8 mouse cellular contexts compared by ENCODE assay signal in the genomic region with DNA sequence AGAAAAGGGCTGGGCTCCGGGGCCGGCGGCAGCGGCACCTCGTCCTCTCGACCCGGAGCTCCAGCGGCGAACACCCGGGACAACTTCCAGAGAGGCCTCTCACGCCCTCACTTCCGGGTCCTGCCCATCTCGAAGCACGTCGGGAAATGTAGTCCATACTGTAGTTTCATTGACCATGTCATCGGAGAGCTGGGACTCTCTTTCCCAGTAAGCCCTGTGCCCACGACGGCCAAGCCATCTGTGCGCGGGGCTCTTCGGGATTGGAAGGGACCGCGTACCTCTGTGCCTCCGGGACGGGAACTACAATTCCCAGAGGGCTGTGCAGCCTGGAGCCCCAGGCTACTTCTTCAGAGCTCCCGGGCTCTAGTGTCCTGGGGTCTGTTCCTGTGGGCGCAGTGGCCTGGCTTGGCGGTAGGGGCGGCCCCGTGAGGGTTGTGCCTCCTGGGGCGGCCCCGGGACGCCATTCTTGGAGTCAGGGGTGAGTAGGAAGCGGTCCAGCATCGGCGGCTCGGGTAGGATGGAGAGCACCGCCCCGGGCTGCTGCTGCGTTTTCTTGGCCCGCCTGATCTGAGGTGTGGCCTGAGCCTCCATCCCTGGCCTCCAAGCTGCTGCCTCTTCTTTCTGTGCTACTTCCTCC. TPM values are rescaled to one million over a fixed set of nuclear protein-coding genes. Genes with fewer than 3 reads are reported as not detected.
A peak's percentile ranks its signal among the peaks of the same experiment; 100 is the strongest.
DNase-seq lines count a peak whose midpoint lies in the region; ATAC-seq and TF ChIP-seq lines count a peak whose summit lies in the region.

A gene (minus strand): TSS at position 61 of the 637 bp plus-strand sequence.
A gene (plus strand): TSS at position 263 of the 637 bp plus-strand sequence.

- H3K9me3 ChIP-seq in hindbrain, embryonic 10.5 days = no peaks in the 10 kb centered on the region
- H3K9me3 ChIP-seq in lung, postnatal 0 days (ENCODE audit: low read length) = no peaks in the 10 kb centered on the region

- no peaks in the 10 kb centered on the region for H3K36me3 ChIP-seq in hindbrain, embryonic 10.5 days
- H3K36me3 ChIP-seq in lung, postnatal 0 days (ENCODE audit: insufficient read depth, low read length) = no peaks in the 10 kb centered on the region

- H3K27ac ChIP-seq in hindbrain, embryonic 10.5 days = peak within 1 kb of the TSS; percentile 97
- peak within 1 kb of the TSS; percentile 58 for H3K27ac ChIP-seq in lung, postnatal 0 days (ENCODE audit: low read length)

- peaks cover 21% of the 10 kb centered on the region for H3K4me1 ChIP-seq in hindbrain, embryonic 10.5 days (replicated peaks)
- peaks cover 12% of the 10 kb centered on the region; the same call in 1 of the 2 replicates for H3K4me1 ChIP-seq in lung, postnatal 0 days (ENCODE audit: insufficient read depth, low read depth, low read length)

- H3K27me3 ChIP-seq in hindbrain, embryonic 10.5 days (ENCODE audit: insufficient read depth, poor library complexity, severe bottlenecking) = no peaks in the 10 kb centered on the region
- no peaks in the 10 kb centered on the region for H3K27me3 ChIP-seq in lung, postnatal 0 days (replicated peaks; ENCODE audit: insufficient read depth, low read length)

- H3K4me2 ChIP-seq in lung, postnatal 0 days (replicated peaks; ENCODE audit: low read depth, low read length) = peak within 1 kb of the TSS; percentile 87

- ATAC-seq in frontal cortex, adult (ENCODE audit: low TSS enrichment) = peak; percentile 98
- peak; percentile 100 for ATAC-seq in lung, postnatal 0 days

- H3K4me3 ChIP-seq in hindbrain, embryonic 10.5 days = peak within 1 kb of the TSS; percentile 98
- H3K4me3 ChIP-seq in lung, postnatal 0 days (ENCODE audit: low read depth, low read length) = peak within 1 kb of the TSS; percentile 71

- WGBS in hindbrain, embryonic 10.5 days = under 1% methylated on average over 41 of the region's 41 CpGs
- whole genome bisulfite sequencing in lung, postnatal 0 days = 0% methylated on average over 38 of the region's 41 CpGs

- peak within 1 kb of the TSS; percentile 79 for H3K9ac ChIP-seq in lung, postnatal 0 days (replicated peaks; ENCODE audit: low read depth)

- DNase-seq in MN1 (ENCODE audit: low spot score) = peak; percentile 97
- peak; percentile 98 for DNase-seq in cerebellum, adult 9-10 months
- peak; percentile 95 for DNase-seq in hindbrain, embryonic 10.5 days (ENCODE audit: low spot score)
- peak; percentile 99 for DNase-seq in layer of hippocampus, adult 9-11 months
- peak; percentile 100 for DNase-seq in lung, postnatal 0 days (ENCODE audit: low spot score)
- DNase-seq in ovary, postnatal 14 days (ENCODE audit: low spot score) = peak; percentile 87
- DNase-seq in thymus, postnatal 14 days = peak; percentile 93

- no peak for TF ChIP-seq EP300 in lung, postnatal 0 days (IDR thresholded peaks at IDR 0.05)

- no peak for TF ChIP-seq CTCF in lung, postnatal 0 days (IDR thresholded peaks at IDR 0.05)

RNA-seq across cellular contexts. Expression of the first gene that starts in this region (rescaled TPM):
- 63.2 and 64.3 TPM in 2 replicates for polyA plus RNA-seq in hindbrain, embryonic 10.5 days (2016; fragmentation: Nextera tagmentation; extraction: Ambion mirVana)
- polyA plus RNA-seq in lung, postnatal 0 days (2015; fragmentation: Nextera tagmentation; extraction: Ambion mirVana) = 72.4 and 82.9 TPM in 2 replicates

RNA-seq across cellular contexts. Expression of the second gene that starts in this region (rescaled TPM):
- 8.7 and 9.4 TPM in 2 replicates for polyA plus RNA-seq in hindbrain, embryonic 10.5 days (2016; fragmentation: Nextera tagmentation; extraction: Ambion mirVana)
- 3.5 and 4.5 TPM in 2 replicates for polyA plus RNA-seq in lung, postnatal 0 days (2015; fragmentation: Nextera tagmentation; extraction: Ambion mirVana)

Comparison
In these comparisons a context has a peak if more than half of its experiments do, and no peak if none do; other contexts are left out.
1. Peak in every context shown above with its lines: DNase-seq, ATAC-seq, H3K4me3 ChIP-seq and H3K27ac ChIP-seq.